Mouse (Mus musculus): ENCODE results near the gene Dpp10. TPM values are rescaled to one million over a fixed set of nuclear protein-coding genes. Genes with fewer than 3 reads are reported as not detected.

The Dpp10 gene
- polyA plus RNA-seq, 1 experiment from 2014 or later: 0.91 TPM

GRCm38 (mm10) chr1:123656607-123657006 is 388.8 kb downstream of the Dpp10 start:
- no peaks in the 10 kb centered on the region for H3K27me3 ChIP-seq (ENCODE audit: insufficient read depth, low read length)
- no peak for TF ChIP-seq CTCF (IDR thresholded peaks at IDR 0.05; ENCODE audit: low read depth)
- DNase-seq (ENCODE audit: low spot score) (peak; percentile 82), ATAC-seq (replicated peaks; ENCODE audit: low FRiP score, low read depth) (no peak; the same call in 1 of the 2 replicates)
- WGBS: 3% methylated on average over 3 of the region's 3 CpGs
- H3K27ac ChIP-seq: no peak overlapping the region
- 0 out of 2 replicates have a peak, but pooled peaks cover 2% of the 10 kb centered on the region for H3K4me1 ChIP-seq (replicated peaks; ENCODE audit: insufficient read depth, low read length)
- H3K4me3 ChIP-seq (replicated peaks; ENCODE audit: low read depth, low read length): no peak overlapping the region
- H3K9me3 ChIP-seq (replicated peaks; ENCODE audit: low read length): no peaks in the 10 kb centered on the region
- H3K9ac ChIP-seq (ENCODE audit: low read depth, low read length): no peak overlapping the region
- no peaks in the 10 kb centered on the region for H3K36me3 ChIP-seq (ENCODE audit: insufficient read depth, low read length)
- H3K4me2 ChIP-seq (ENCODE audit: low read length): no peak overlapping the region

GRCm38 (mm10) chr1:123637897-123638296 is 407.5 kb downstream of the Dpp10 start:
- ATAC-seq (replicated peaks; ENCODE audit: low FRiP score, low read depth) (no peak), DNase-seq (ENCODE audit: low spot score) (no peak)
- Histone ChIP-seq H3K4me2 (ENCODE audit: low read length) (no peak overlapping the region), H3K4me3 (replicated peaks; ENCODE audit: low read depth, low read length) (no peak overlapping the region), H3K27ac (no peak overlapping the region), H3K9ac (ENCODE audit: low read depth, low read length) (no peak overlapping the region), H3K36me3 (ENCODE audit: insufficient read depth, low read length) (no peaks in the 10 kb centered on the region), H3K9me3 (replicated peaks; ENCODE audit: low read length) (no peaks in the 10 kb centered on the region), H3K4me1 (replicated peaks; ENCODE audit: insufficient read depth, low read length) (no peaks in the 10 kb centered on the region), H3K27me3 (ENCODE audit: insufficient read depth, low read length) (no peaks in the 10 kb centered on the region)
- no peak for TF ChIP-seq CTCF (IDR thresholded peaks at IDR 0.05; ENCODE audit: low read depth)
- WGBS: 60% methylated on average over 1 of the region's 1 CpGs

- ATAC-seq (replicated peaks; ENCODE audit: low FRiP score, low read depth) (no peak), DNase-seq (ENCODE audit: low spot score) (no peak)
- Histone ChIP-seq H3K36me3 (ENCODE audit: insufficient read depth, low read length) (no peaks in the 10 kb centered on the region), H3K9me3 (replicated peaks; ENCODE audit: low read length) (no peaks in the 10 kb centered on the region), H3K4me2 (ENCODE audit: low read length) (no peak overlapping the region), H3K27ac (no peak overlapping the region), H3K4me1 (replicated peaks; ENCODE audit: insufficient read depth, low read length) (no peaks in the 10 kb centered on the region), H3K27me3 (ENCODE audit: insufficient read depth, low read length) (no peaks in the 10 kb centered on the region), H3K4me3 (replicated peaks; ENCODE audit: low read depth, low read length) (no peak overlapping the region), H3K9ac (ENCODE audit: low read depth, low read length) (no peak overlapping the region)
- TF ChIP-seq CTCF (IDR thresholded peaks at IDR 0.05; ENCODE audit: low read depth): no peak
- 89% methylated on average over 3 of the region's 3 CpGs for WGBS
These were observed 417.1 kb downstream of the Dpp10 start for GRCm38 (mm10) chr1:123628268-123628667.

GRCm38 (mm10) chr1:123584857-123585256 is 460.5 kb downstream of the Dpp10 start:
- Histone ChIP-seq H3K9me3 (replicated peaks; ENCODE audit: low read length) (no peaks in the 10 kb centered on the region), H3K27ac (no peak overlapping the region)
- no peak for ATAC-seq (replicated peaks; ENCODE audit: low FRiP score, low read depth)

GRCm38 (mm10) chr1:123580112-123580511 is 465.2 kb downstream of the Dpp10 start:
- no peaks in the 10 kb centered on the region for H3K27me3 ChIP-seq (ENCODE audit: insufficient read depth, low read length)
- H3K9me3 ChIP-seq (replicated peaks; ENCODE audit: low read length): no peaks in the 10 kb centered on the region
- DNase-seq (ENCODE audit: low spot score) (no peak), ATAC-seq (replicated peaks; ENCODE audit: low FRiP score, low read depth) (no peak)
- H3K4me3 ChIP-seq (replicated peaks; ENCODE audit: low read depth, low read length): no peak overlapping the region
- H3K4me1 ChIP-seq (replicated peaks; ENCODE audit: insufficient read depth, low read length): no peaks in the 10 kb centered on the region
- WGBS: 85% methylated on average over 2 of the region's 2 CpGs
- H3K36me3 ChIP-seq (ENCODE audit: insufficient read depth, low read length): no peaks in the 10 kb centered on the region
- no peak overlapping the region for H3K27ac ChIP-seq
- no peak overlapping the region for H3K9ac ChIP-seq (ENCODE audit: low read depth, low read length)
- H3K4me2 ChIP-seq (ENCODE audit: low read length): no peak overlapping the region
- no peak for TF ChIP-seq CTCF (IDR thresholded peaks at IDR 0.05; ENCODE audit: low read depth)

More at GRCm38 (mm10) chr1:123584857-123585256, 460.5 kb downstream of the Dpp10 start:
- DNase-seq (ENCODE audit: low spot score): peak; percentile 28
- no peaks in the 10 kb centered on the region for H3K27me3 ChIP-seq (ENCODE audit: insufficient read depth, low read length)
- no peak overlapping the region for H3K9ac ChIP-seq (ENCODE audit: low read depth, low read length)
- no peaks in the 10 kb centered on the region for H3K4me1 ChIP-seq (replicated peaks; ENCODE audit: insufficient read depth, low read length)
- H3K4me3 ChIP-seq (replicated peaks; ENCODE audit: low read depth, low read length): no peak overlapping the region
- H3K4me2 ChIP-seq (ENCODE audit: low read length): no peak overlapping the region
- no peaks in the 10 kb centered on the region for H3K36me3 ChIP-seq (ENCODE audit: insufficient read depth, low read length)
- no peak for TF ChIP-seq CTCF (IDR thresholded peaks at IDR 0.05; ENCODE audit: low read depth)

GRCm38 (mm10) chr1:123573713-123574112 is 471.6 kb downstream of the Dpp10 start:
- Histone ChIP-seq H3K27me3 (ENCODE audit: insufficient read depth, low read length) (no peaks in the 10 kb centered on the region), H3K4me3 (replicated peaks; ENCODE audit: low read depth, low read length) (no peak overlapping the region), H3K9ac (ENCODE audit: low read depth, low read length) (no peak overlapping the region), H3K4me1 (replicated peaks; ENCODE audit: insufficient read depth, low read length) (no peaks in the 10 kb centered on the region), H3K9me3 (replicated peaks; ENCODE audit: low read length) (no peaks in the 10 kb centered on the region), H3K27ac (no peak overlapping the region), H3K36me3 (ENCODE audit: insufficient read depth, low read length) (no peaks in the 10 kb centered on the region), H3K4me2 (ENCODE audit: low read length) (no peak overlapping the region)
- DNase-seq (ENCODE audit: low spot score): no peak
- 63% methylated on average over 1 of the region's 1 CpGs for WGBS
- ATAC-seq (replicated peaks; ENCODE audit: low FRiP score, low read depth): no peak; the same call in 1 of the 2 replicates
- TF ChIP-seq CTCF (IDR thresholded peaks at IDR 0.05; ENCODE audit: low read depth): no peak

- WGBS: 56% methylated on average over 1 of the region's 1 CpGs
- H3K27ac ChIP-seq: no peak overlapping the region
- no peak overlapping the region for H3K4me3 ChIP-seq (replicated peaks; ENCODE audit: low read depth, low read length)
These were observed 502.9 kb downstream of the Dpp10 start for GRCm38 (mm10) chr1:123542496-123542895.

More at GRCm38 (mm10) chr1:123542496-123542895, 502.9 kb downstream of the Dpp10 start:
- no peaks in the 10 kb centered on the region for H3K9me3 ChIP-seq (replicated peaks; ENCODE audit: low read length)
- DNase-seq (ENCODE audit: low spot score): no peak
- ATAC-seq (replicated peaks; ENCODE audit: low FRiP score, low read depth): no peak
- H3K27me3 ChIP-seq (ENCODE audit: insufficient read depth, low read length): no peaks in the 10 kb centered on the region
- H3K9ac ChIP-seq (ENCODE audit: low read depth, low read length): no peak overlapping the region
- H3K36me3 ChIP-seq (ENCODE audit: insufficient read depth, low read length): no peaks in the 10 kb centered on the region
- no peak overlapping the region for H3K4me2 ChIP-seq (ENCODE audit: low read length)
- no peaks in the 10 kb centered on the region for H3K4me1 ChIP-seq (replicated peaks; ENCODE audit: insufficient read depth, low read length)
- no peak for TF ChIP-seq CTCF (IDR thresholded peaks at IDR 0.05; ENCODE audit: low read depth)

Data from kidney, postnatal 0 days (tissue).